Mouse (Mus musculus) frontal cortex, postnatal 36 days (tissue): ENCODE results near the gene Kctd19.

Experiments
- DNase-seq, 2 experiments: peaks; one replicate each; pipeline ENCODE4 v3.0.0; 2022; ENCODE audit warnings: low spot score in 2 of 2

Kctd19 gene

DNA sequence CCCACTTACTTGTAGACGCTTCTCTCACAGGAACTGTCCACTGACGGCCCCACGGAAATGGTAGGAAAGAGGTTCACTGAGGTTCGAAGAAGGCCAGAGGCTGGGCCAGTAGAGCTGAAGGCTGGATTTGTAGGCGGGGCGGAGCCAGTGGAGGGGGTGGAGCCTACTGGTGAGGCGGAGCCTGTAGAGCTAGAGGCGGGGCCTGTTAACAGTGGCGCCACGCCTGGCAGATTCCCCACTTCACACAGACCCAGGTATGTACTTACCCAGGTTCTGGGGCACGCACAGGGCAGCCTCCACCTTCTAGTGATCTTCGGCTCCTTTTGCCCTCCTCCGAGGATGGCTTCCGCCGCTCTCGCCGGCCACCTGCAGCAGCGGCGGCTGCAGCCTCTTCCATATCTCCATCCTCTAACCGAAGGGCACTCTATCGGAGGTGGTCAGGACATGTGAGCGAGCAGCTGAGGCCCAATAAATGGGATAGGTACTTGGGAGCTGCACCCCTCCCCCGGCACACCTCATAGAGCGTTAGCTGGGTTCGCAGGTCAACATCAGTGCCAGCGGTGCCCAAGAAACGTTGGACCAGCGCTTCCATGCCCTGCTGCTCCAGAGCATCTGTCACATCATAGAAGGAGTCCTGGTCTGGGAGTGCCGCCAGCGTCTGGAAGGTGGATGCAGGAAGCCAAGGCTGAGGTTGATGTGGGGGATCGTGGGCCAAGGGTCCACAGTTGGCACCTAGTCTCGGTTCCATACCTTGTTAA lies 76.8 kb downstream of the Kctd19 start:
- DNase-seq, result no peak
